Mouse (Mus musculus) naive thymus-derived CD4-positive, alpha-beta T cell, adult 5 months (primary cell): ENCODE results near the gene Tapt1. TPM values are rescaled to one million over a fixed set of nuclear protein-coding genes. Genes with fewer than 3 reads are reported as not detected.

Source experiments
- polyA plus RNA-seq: library from polyadenylated mRNA; unstranded; fragments of 100-300 nt; shearing (Covaris generic); gene quantifications from one replicate; pipeline ENCODE4 v1.2.1, GENCODE M21; 2017

Gene Tapt1
- 184 TPM for polyA plus RNA-seq

GRCm38 (mm10) chr5:44226521-44227461 is at the start of gene Tapt1:
Tapt1 (minus strand) TSS chr5:44226626.

Other genes with a start within 250 kb of the Tapt1 start
- gene Fgfbp1, start 244.8 kb downstream of the Tapt1 start, polyA plus RNA-seq: not detected
- gene Prom1, start 124.6 kb downstream of the Tapt1 start, polyA plus RNA-seq: 1.1 TPM